Mouse (Mus musculus) forebrain, postnatal 0 days (tissue): ENCODE results near the gene 4930432M17Rik. TPM values are rescaled to one million over a fixed set of nuclear protein-coding genes. Genes with fewer than 3 reads are reported as not detected.

Source experiments
- ATAC-seq: fragments of 200-750 bp; cut with Nextera tagmentation; 2 replicates; pipeline ENCODE4 v1.8.0; 2017; ENCODE audit warnings: mild to moderate bottlenecking, moderate library complexity
- DNase-seq: peaks from one replicate; pipeline ENCODE4 v3.0.0-alpha.2; 2015
- H3K27ac ChIP-seq: fragments of 300-500 bp; sonication (generic); 2 replicates; pipeline ENCODE4 v1.5.1; 2014; ENCODE audit warnings: low read depth, mild to moderate bottlenecking, antibody characterized with exemption, low read length, moderate library complexity, mixed read lengths
- H3K27me3 ChIP-seq: fragments of 300-500 bp; sonication (generic); 2 replicates; pipeline ENCODE4 v1.6.1; 2014; ENCODE audit warnings: mild to moderate bottlenecking, low read length, mixed read lengths; ENCODE audit not compliant: insufficient read depth
- H3K36me3 ChIP-seq: fragments of 300-500 bp; sonication (generic); 2 replicates; pipeline ENCODE4 v1.6.1; 2014; ENCODE audit warnings: mild to moderate bottlenecking, moderate library complexity; ENCODE audit not compliant: insufficient read depth
- H3K4me1 ChIP-seq: fragments of 300-500 bp; sonication (generic); 2 replicates; pipeline ENCODE4 v1.6.1; 2014; ENCODE audit warnings: antibody characterized with exemption; ENCODE audit not compliant: insufficient read depth
- H3K4me2 ChIP-seq: fragments of 300-500 bp; sonication (generic); 2 replicates; pipeline ENCODE4 v1.6.1; 2014; ENCODE audit warnings: low read depth, mild to moderate bottlenecking, moderate library complexity
- H3K4me3 ChIP-seq: fragments of 300-500 bp; sonication (generic); 2 replicates; pipeline ENCODE4 v1.5.1; 2014; ENCODE audit warnings: low read depth, low read length, mixed read lengths
- H3K9ac ChIP-seq: fragments of 300-500 bp; sonication (generic); 2 replicates; pipeline ENCODE4 v1.6.1; 2014; ENCODE audit warnings: mild to moderate bottlenecking
- H3K9me3 ChIP-seq: fragments of 300-500 bp; sonication (generic); 2 replicates; pipeline ENCODE4 v1.6.1; 2016; ENCODE audit warnings: low read length
- CTCF ChIP-seq: sonication (generic); IDR thresholded peaks from 2 replicates; pipeline ENCODE4 v1.5.1; 2016; ENCODE audit warnings: antibody characterized with exemption, control low read depth, low read depth
- WGBS: fragments of 180-500 bp; shearing (Covaris S2); extraction: QIAGEN DNeasy Blood & Tissue Kit; methylation state at CpG from one replicate; pipeline ENCODE4 v1.1.7; 2014; 5-methylcytosine and 5-hydroxymethylcytosine counted together
- polyA plus RNA-seq: library from polyadenylated mRNA; unstranded; fragments of >200 nt; fragmentation: Nextera tagmentation; extraction: Ambion mirVana; gene quantifications from 2 replicates; pipeline ENCODE4 v1.2.1, GENCODE M21; 2015
- total RNA-seq: library from RNA; depleted of rRNA; stranded (reverse); fragments of >200 nt; gene quantifications from 2 replicates; pipeline ENCODE4 v1.2.3, GENCODE M21; 2014; rRNA removed

4930432M17Rik gene
- total RNA-seq = not detected in 2 replicates
- not detected in 2 replicates for polyA plus RNA-seq

DNA sequence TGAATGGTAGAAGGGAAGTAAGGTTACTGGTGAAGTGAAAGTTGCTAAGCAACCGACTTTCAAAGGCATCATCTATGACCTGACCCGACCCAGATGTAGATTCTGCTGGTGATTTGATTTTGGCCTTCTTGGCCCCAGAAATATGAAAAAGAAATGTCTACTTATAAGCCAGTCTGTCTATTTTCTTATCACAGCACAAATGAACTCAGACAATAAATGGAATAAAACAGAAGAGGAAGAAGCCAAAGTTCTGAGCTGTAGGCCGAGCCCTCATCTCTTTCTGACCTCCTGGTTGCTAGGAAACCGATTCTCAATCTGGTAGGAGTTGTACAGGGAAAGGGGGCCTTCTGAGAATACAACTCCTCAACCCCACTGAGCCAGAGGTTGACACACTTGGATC lies at the start of gene 4930432M17Rik:
4930432M17Rik (plus strand) TSS at position 301 of the 400 bp plus-strand sequence.
- no peaks in the 10 kb centered on the region for H3K27me3 ChIP-seq
- H3K4me1 ChIP-seq = no peaks in the 10 kb centered on the region
- no peaks in the 10 kb centered on the region for H3K9me3 ChIP-seq
- no peak within 1 kb of the TSS for H3K9ac ChIP-seq
- H3K27ac ChIP-seq = no peak within 1 kb of the TSS
- no peak within 1 kb of the TSS for H3K4me2 ChIP-seq
- no peak for TF ChIP-seq CTCF
- WGBS = 72% methylated on average over 4 of the region's 4 CpGs
- no peaks in the 10 kb centered on the region for H3K36me3 ChIP-seq
- ATAC-seq (no peak), DNase-seq (no peak)
- H3K4me3 ChIP-seq = no peak within 1 kb of the TSS

DNA sequence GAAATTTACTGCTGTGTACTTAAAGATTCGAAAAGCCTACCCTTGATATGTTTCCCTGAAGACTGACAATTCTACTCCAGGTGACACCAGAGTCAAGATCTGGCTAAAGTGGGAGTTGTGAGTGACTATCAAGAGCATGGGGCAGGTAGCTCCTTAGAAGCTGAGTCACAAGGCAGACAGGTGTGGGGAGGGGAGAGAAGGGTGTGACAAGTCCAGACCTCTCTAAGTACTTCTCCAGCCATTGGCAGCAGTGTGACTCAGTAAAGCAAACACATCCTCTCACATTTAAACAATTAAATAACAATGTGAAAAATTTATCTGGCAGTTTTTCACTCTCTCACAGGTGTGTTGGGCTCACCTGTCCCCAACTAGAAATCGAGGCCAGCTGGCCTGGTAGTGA lies 44.9 kb upstream of the 4930432M17Rik start:
- no peak for ATAC-seq
- no peak for DNase-seq
- Histone ChIP-seq H3K4me1 (no peaks in the 10 kb centered on the region), H3K27ac (no peak overlapping the region), H3K4me3 (no peak overlapping the region), H3K36me3 (no peaks in the 10 kb centered on the region), H3K9me3 (no peaks in the 10 kb centered on the region), H3K4me2 (no peak overlapping the region), H3K27me3 (no peaks in the 10 kb centered on the region), H3K9ac (no peak overlapping the region)
- 84% methylated on average over 2 of the region's 2 CpGs for WGBS
- no peak for TF ChIP-seq CTCF

GRCm38 (mm10) chr3:121626273-121626672 lies 44.3 kb upstream of the 4930432M17Rik start:
- TF ChIP-seq CTCF = no peak
- Histone ChIP-seq H3K4me1 (no peaks in the 10 kb centered on the region), H3K27me3 (no peaks in the 10 kb centered on the region), H3K4me2 (no peak overlapping the region), H3K9me3 (no peaks in the 10 kb centered on the region), H3K36me3 (no peaks in the 10 kb centered on the region), H3K27ac (no peak overlapping the region), H3K4me3 (no peak overlapping the region), H3K9ac (no peak overlapping the region)
- 89% methylated on average over 3 of the region's 3 CpGs for WGBS
- ATAC-seq (no peak), DNase-seq (no peak)

- Histone ChIP-seq H3K27me3 (no peaks in the 10 kb centered on the region), H3K36me3 (no peaks in the 10 kb centered on the region), H3K4me3 (no peak overlapping the region), H3K9me3 (no peaks in the 10 kb centered on the region), H3K4me1 (no peaks in the 10 kb centered on the region), H3K4me2 (no peak overlapping the region), H3K27ac (no peak overlapping the region), H3K9ac (no peak overlapping the region)
- 58% methylated on average over 3 of the region's 3 CpGs for WGBS
- DNase-seq (no peak), ATAC-seq (no peak)
- TF ChIP-seq CTCF = no peak
Observed at GRCm38 (mm10) chr3:121628245-121628644, 42.3 kb upstream of the 4930432M17Rik start.

DNA sequence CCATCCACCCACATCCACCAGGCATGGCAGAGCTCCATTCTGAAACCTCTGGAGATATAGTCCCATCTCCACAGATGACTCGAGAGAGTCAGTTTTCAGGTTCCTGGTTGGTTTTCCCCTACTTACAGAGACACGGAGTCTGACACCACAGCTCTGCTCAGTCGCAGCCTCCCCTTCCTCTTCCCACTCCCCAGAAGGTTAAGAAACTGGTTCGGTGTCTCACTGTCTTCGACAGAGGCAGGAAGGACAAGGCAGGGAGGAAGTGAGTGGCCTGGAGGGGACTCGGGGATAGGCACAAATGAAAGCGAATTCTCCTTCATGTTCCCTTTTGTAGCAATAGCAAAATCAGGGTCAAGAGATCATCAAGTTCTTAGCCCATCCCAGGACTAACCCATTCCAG lies 39.9 kb upstream of the 4930432M17Rik start:
- WGBS = 85% methylated on average over 7 of the region's 7 CpGs

DNA sequence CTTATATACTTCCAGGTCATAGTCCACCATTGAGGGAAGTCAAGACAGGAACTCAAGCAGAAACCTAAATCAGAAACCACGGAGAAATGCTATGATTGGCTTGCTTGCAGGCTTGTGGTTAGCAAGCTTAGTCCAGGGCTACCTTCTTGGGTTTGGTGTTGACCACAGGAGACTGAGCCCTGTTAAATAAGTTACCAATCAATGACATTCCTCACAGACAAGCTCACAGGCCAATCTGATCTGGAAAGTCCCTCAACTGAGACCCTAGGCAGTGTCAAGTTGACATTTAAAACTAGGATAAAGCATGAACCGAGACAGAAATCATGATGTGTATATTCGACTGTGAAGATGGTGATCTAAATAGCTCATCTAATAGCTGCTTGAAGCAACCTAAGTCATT lies 35.6 kb upstream of the 4930432M17Rik start:
- no peak for TF ChIP-seq CTCF
- no peak overlapping the region for H3K4me3 ChIP-seq
- H3K9ac ChIP-seq = no peak overlapping the region
- no peak overlapping the region for H3K4me2 ChIP-seq
- no peaks in the 10 kb centered on the region for H3K27me3 ChIP-seq
- WGBS = 88% methylated on average over 3 of the region's 3 CpGs
- ATAC-seq = no peak
- no peak overlapping the region for H3K27ac ChIP-seq
- H3K36me3 ChIP-seq = no peaks in the 10 kb centered on the region
- no peaks in the 10 kb centered on the region for H3K9me3 ChIP-seq
- no peaks in the 10 kb centered on the region for H3K4me1 ChIP-seq
- no peak for DNase-seq

More for the DNA sequence above, 39.9 kb upstream of the 4930432M17Rik start:
- no peak for TF ChIP-seq CTCF
- Histone ChIP-seq H3K27ac (no peak overlapping the region), H3K4me2 (no peak overlapping the region), H3K9me3 (no peaks in the 10 kb centered on the region), H3K4me1 (no peaks in the 10 kb centered on the region), H3K4me3 (no peak overlapping the region), H3K36me3 (no peaks in the 10 kb centered on the region), H3K27me3 (no peaks in the 10 kb centered on the region), H3K9ac (no peak overlapping the region)
- DNase-seq = no peak
- no peak for ATAC-seq

- Histone ChIP-seq H3K9ac (no peak overlapping the region), H3K27ac (no peak overlapping the region), H3K36me3 (no peaks in the 10 kb centered on the region), H3K9me3 (no peaks in the 10 kb centered on the region), H3K4me3 (no peak overlapping the region), H3K27me3 (no peaks in the 10 kb centered on the region), H3K4me2 (no peak overlapping the region), H3K4me1 (no peaks in the 10 kb centered on the region)
- ATAC-seq (no peak), DNase-seq (no peak)
- no peak for TF ChIP-seq CTCF
- 64% methylated on average over 7 of the region's 7 CpGs for WGBS
Observed at GRCm38 (mm10) chr3:121635505-121635904, 35.1 kb upstream of the 4930432M17Rik start.
